Mouse (Mus musculus) bone marrow, adult 2 months (tissue): ENCODE data around the gene Zfp235. TPM values are rescaled to one million over a fixed set of nuclear protein-coding genes. Genes with fewer than 3 reads are reported as not detected.

ENCODE experiments used
- H3K27ac ChIP-seq: fragments of 200-500 bp; 2 replicates; pipeline ENCODE4 v1.5.1; 2012; ENCODE audit warnings: low read depth, mild to moderate bottlenecking, control low read depth, inconsistent platforms, low read length; ENCODE audit not compliant: control insufficient read depth, poor library complexity, insufficient read depth
- H3K4me1 ChIP-seq: fragments of 200-500 bp; 2 replicates; pipeline ENCODE4 v1.6.1; 2011; ENCODE audit warnings: low read length; ENCODE audit not compliant: control insufficient read depth, insufficient read depth
- H3K4me3 ChIP-seq: fragments of 200-500 bp; replicated peaks from 2 replicates; pipeline ENCODE3; 2011; ENCODE audit warnings: mild to moderate bottlenecking, low read depth, low read length, control low read depth; ENCODE audit not compliant: control insufficient read depth
- CTCF ChIP-seq: fragments of 200-500 bp; IDR thresholded peaks from 2 replicates; pipeline ENCODE4 v1.5.1; 2011; ENCODE audit warnings: low read length, control low read depth; ENCODE audit not compliant: control insufficient read depth, insufficient read depth
- POLR2A ChIP-seq: fragments of 200-500 bp; IDR thresholded peaks from 2 replicates; pipeline ENCODE4 v1.6.1; 2011; ENCODE audit warnings: low read depth, mild to moderate bottlenecking, control low read depth, low read length, borderline replicate concordance; ENCODE audit not compliant: control insufficient read depth
- WGBS: fragments of 180-500 bp; shearing (Covaris S2); methylation state at CpG from one replicate; pipeline ENCODE4 v1.1.7; 2018; 5-methylcytosine and 5-hydroxymethylcytosine counted together
- polyA plus RNA-seq: library from polyadenylated mRNA; stranded (reverse); fragments of >200 nt; gene quantifications from 2 replicates; pipeline ENCODE4 v1.2.4, GENCODE M21; 2011; ENCODE audit warnings: low replicate concordance; ENCODE audit not compliant: missing spikeins, insufficient read depth, insufficient read length

Zfp235 gene
- 1.7 and 4.5 TPM in 2 replicates for polyA plus RNA-seq

- TF ChIP-seq CTCF (no peak), POLR2A (peak; percentile 77; the same call in 1 of the 2 replicates)
- 3% methylated on average over 32 of the region's 32 CpGs for WGBS
- Histone ChIP-seq H3K4me3 (peak within 1 kb of the TSS; percentile 87), H3K4me1 (peaks cover 1% of the 10 kb centered on the region; the same call in 1 of the 2 replicates), H3K27ac (no peak within 1 kb of the TSS)
Measured at GRCm38 (mm10) chr7:24133996-24134828, at the start of gene Zfp235. Zfp235 (plus strand) TSS chr7:24134169.

DNA sequence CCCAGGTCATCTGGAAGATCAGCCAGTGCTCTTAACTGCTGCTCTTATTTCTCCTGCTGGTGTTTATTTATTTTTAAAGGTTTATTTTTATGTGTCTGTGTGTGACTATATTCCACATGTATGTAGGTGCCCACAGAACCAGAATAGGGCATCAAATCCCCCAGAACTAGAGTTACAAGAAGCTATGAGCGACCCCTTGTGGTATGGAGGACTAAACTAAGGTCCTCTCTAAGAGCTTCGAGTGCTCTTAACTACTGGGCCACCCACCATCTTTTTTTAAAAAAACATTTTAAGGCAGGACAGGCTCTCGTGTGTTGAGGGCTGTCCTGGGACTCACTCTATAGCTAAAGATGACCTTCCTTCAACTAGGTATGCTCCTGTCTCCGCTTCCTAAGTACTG is 47.1 kb upstream of the Zfp235 start:
- Histone ChIP-seq H3K27ac (no peak overlapping the region), H3K4me3 (no peak overlapping the region), H3K4me1 (no peaks in the 10 kb centered on the region; the same call in 1 of the 2 replicates)
- WGBS = 83% methylated on average over 4 of the region's 4 CpGs
- TF ChIP-seq CTCF (no peak), POLR2A (no peak)

GRCm38 (mm10) chr7:24087485-24088125 is 46.4 kb upstream of the Zfp235 start:
- Histone ChIP-seq H3K27ac (no peak overlapping the region; the same call in 1 of the 2 replicates), H3K4me1 (no peaks in the 10 kb centered on the region; the same call in 1 of the 2 replicates), H3K4me3 (no peak overlapping the region)
- 87% methylated on average over 12 of the region's 12 CpGs for WGBS
- TF ChIP-seq POLR2A = no peak
- no peak for TF ChIP-seq CTCF

GRCm38 (mm10) chr7:24104403-24104802 is 29.6 kb upstream of the Zfp235 start:
- no peak for TF ChIP-seq CTCF
- TF ChIP-seq POLR2A = no peak
- Histone ChIP-seq H3K4me1 (no peaks in the 10 kb centered on the region), H3K27ac (no peak overlapping the region), H3K4me3 (no peak overlapping the region)
- 89% methylated on average over 9 of the region's 9 CpGs for WGBS

- H3K27ac ChIP-seq = no peak overlapping the region
- WGBS = 90% methylated on average over 18 of the region's 18 CpGs
- TF ChIP-seq POLR2A (no peak), CTCF (no peak)
- no peaks in the 10 kb centered on the region for H3K4me1 ChIP-seq
- no peak overlapping the region for H3K4me3 ChIP-seq
Measured at GRCm38 (mm10) chr7:24105144-24105703, 28.7 kb upstream of the Zfp235 start.

- 93% methylated on average over 7 of the region's 7 CpGs for WGBS
- no peak for TF ChIP-seq CTCF
- TF ChIP-seq POLR2A = no peak
- Histone ChIP-seq H3K4me3 (no peak overlapping the region), H3K27ac (no peak overlapping the region), H3K4me1 (no peaks in the 10 kb centered on the region)
Measured at GRCm38 (mm10) chr7:24110839-24111238, 23.1 kb upstream of the Zfp235 start.

GRCm38 (mm10) chr7:24111772-24112155 is 22.2 kb upstream of the Zfp235 start:
- Histone ChIP-seq H3K4me3 (no peak overlapping the region), H3K4me1 (no peaks in the 10 kb centered on the region), H3K27ac (no peak overlapping the region)
- WGBS = 54% methylated on average over 9 of the region's 9 CpGs
- TF ChIP-seq POLR2A (no peak), CTCF (no peak)
